Mouse (Mus musculus): ENCODE results near the gene Cd28.
"Not testable (repeated sequence)": the region's sequence is repeated elsewhere in the genome, so short reads cannot be mapped to it uniquely, and the experiment has no call there.

Cd28 gene

DNA sequence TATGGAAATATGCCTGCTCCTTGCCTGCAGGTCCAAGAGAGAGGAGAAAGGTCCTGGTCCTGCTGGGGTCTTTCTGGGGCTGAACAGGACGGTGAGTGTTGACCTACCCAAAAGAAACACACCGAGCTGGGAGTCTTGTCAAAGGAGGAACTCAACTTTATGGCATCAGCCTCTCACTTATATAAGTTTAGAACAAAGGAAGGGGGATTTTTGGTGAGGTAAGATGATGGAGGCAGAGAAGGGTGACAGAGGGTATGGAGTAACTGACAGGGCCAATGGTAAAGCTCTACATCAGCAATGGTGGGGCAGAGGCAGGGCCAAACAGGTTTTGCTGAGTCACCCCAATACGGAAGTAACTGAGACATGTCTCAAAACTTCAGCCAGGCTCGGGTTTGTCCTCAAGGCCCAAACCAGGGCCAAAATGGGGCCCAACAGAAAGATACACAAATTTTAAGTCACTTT, 84.6 kb downstream of the Cd28 start:
- DNase-seq (ENCODE audit: low spot score) = no peak

DNA sequence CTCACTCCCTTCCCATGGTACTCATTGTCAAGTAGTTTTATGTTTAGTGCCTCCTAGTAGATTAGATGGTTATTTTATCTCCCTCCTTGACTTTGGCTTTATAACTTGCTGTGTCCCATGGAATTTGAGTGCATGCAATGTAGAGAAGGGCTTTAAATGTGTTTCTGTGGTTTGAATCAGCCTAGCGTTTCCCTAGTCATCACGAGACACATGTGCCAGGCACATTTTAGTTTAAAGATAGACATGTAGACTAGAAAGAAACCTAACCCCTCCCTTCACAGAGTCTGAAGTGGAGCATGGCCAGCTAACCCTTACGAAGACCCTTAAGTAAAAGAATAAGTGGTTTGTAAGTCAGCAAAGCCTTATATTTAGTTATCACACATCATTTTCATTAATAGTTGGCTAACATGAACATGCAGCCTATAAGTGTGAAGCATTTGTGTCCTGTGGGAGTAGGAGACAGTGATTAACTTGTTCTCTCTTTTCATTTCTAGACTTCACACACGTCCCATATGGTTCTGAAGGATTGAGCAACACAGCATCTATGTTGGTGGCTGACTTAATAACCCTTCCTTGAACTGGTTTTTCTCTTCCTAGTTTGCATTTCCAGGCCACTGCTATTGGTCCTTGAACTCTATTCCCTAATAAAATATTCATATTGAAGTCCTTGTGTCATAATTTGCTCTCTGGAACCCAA, 86.7 kb downstream of the Cd28 start:
- DNase-seq (ENCODE audit: low spot score) = no peak

DNA sequence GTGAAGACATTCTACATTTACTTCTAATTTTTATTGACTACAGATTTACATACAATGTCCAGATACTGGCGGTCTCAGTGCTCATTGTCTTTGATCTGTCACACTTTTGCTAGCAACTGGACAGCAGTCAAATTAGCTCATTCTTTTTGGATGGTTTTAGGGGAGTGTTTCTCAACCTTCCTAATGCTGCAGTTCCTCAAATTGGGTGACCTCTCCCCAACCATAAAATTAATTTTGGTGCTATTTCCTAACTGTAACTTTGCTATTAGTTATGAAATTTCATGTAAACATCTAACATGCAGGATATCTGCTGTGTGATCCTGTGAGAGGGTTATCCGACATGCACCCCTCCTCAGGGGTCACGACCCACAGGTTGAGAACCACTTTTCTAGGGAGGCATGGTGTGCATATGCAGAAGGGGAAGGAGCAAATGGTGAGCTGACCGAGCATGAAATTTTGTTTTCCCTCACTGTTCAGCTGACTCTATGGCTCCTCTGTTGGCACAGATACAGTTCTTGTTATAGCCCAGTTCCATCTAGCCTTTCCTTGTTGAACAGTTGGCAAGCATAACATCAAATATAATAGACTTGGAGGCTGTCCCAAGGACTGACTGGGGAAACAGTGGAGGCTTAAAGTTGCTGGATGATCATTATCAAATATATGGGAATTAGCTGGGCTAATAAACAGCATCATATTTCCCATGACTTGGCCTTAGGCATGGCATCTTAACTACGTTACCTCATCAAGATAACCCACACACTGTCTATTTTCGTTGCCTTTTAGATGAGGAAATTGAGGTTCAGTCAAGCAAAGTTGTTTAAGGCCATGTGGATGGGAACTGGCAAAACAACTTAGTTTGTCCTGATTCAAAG, 87.5 kb downstream of the Cd28 start:
- no peak for DNase-seq (ENCODE audit: low spot score)

DNA sequence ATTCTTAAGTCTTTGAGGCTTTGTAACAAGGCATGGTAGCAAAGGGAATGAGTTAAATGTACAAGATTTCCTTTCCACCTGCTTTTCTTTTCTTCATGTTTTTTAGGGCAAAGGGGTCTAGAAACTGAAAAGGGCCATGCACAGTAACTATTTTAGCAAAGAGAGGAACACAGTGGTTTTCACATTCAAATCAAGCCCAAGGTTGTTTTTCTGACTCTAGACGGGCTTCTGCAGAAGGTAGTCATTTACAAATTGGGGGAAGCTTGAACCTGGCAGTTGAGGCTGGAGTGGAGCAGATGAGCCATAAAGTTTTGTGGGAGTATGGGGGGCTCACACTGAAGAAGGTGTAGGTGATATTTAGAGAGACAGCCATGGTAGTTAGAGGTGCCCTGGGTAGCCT, 88.6 kb downstream of the Cd28 start:
- no peak for DNase-seq (ENCODE audit: low spot score)

DNA sequence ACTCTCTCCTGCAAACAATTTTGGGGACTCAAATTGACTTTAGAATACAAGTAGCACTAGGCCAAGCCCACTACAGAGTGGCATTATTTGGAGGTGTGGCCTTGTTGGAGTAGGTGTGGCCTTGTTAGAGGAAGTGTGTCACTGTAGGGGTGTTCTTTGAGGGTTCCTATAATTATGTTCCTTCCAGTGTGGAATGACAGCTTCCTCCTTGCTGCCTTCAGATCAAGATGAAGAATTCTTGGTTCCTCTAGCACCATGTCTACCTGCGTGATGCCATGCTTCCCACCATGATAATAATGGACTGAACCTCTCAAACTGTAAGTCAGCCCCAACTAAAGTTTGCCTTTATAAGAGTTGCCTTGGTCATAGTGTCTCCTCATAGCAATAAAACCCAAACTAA, 91.1 kb downstream of the Cd28 start:
- no peak for DNase-seq (ENCODE audit: low spot score)

DNA sequence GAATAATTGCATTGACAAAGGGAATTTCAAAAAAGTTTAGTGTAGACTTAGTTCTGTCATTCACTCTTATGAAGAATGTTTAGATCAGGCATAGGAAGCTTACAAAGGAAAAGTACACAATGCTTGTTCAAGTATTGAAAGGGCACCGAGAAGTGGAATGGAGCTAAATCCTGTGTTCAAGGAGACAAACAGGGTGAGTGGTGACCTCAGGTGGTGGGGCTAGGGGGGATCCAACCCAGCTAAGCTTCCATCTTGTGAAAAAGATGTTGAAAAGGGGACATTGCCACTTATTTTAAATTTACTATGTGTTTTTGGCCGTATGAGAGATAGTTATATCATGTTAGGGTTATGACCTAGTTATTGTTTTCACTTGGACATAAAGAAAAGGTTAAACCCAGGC, 91.9 kb downstream of the Cd28 start:
- DNase-seq (ENCODE audit: low spot score) = no peak

DNA sequence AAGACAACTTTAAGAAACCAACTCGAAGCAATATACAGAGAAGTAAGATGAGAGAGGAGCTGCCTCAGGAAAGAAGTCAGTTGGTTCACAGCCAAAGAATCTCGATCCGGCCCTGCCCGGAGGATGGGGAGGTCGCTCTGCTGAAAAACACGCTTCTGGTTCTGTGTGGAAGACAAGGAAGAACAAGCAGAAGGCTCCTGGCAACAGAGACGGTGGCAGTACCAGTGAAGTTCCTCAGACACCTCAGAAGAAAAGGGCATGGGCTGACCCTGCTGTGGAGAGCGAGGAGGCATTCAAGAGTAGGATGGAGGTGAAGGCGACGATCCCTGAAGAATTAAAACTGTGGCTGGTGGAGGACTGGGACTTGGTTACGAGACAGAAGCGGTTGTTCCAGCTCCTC, 92.6 kb downstream of the Cd28 start:
- DNase-seq (ENCODE audit: low spot score) = no peak

DNA sequence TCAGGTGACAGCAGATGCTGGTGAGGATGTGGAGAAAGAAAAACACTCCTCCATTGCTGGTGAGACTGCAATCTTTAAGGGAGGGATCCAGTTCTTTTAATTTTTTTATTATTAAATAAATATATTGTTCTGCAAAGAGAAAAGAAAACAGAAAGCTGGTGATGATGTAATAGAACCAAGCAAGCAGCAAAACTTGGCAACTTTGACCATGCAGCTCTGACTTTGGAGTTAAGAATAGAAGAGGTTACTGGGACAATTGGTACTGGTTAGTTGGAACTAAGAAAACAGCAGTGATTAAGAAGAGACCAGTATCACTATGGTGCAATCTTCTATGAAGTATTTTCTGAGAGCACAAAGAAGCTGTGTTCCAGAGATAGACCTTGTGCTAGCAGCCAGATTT, 94.2 kb downstream of the Cd28 start:
- no peak for DNase-seq (ENCODE audit: low spot score)

DNA sequence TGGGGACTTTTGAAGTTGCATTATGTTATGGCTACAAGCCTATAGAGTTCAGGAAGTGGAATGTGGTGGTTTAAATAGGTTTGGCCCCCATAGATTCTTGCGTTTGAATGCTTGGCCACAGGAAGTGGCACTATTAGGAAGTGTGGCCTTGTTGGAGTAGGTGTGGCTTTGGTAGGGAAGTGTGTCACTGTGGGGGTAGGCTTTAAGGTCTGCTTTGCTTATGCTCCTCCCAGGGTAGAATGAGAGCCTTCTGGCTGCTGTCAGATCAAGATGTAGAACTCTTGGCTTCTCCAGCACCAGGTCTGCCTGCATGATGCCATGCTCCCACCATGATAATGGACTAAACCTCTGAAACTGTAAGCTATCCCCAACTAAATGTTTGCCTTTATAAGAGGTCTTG, 95.4 kb downstream of the Cd28 start:
- no peak for DNase-seq (ENCODE audit: low spot score)

DNA sequence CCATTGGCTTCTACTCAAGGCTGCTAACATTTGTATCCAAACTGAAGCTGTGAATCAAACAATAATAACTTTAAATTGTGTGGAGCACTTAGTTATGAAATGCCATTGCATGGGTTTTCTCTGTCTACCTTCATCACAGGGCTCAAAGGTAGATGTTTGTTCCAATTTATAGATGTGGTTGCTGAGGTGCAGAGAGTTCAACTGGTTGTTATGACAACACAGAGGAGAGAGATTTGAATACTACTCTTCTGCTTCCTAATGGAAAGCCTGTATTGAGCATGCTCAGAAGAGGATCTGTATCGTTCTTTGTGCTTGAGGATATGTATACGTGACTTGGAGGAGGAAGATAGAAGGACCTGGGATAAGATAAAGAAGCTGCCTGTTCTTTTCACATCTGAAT, 96.8 kb downstream of the Cd28 start:
- no peak for DNase-seq (ENCODE audit: low spot score)

DNA sequence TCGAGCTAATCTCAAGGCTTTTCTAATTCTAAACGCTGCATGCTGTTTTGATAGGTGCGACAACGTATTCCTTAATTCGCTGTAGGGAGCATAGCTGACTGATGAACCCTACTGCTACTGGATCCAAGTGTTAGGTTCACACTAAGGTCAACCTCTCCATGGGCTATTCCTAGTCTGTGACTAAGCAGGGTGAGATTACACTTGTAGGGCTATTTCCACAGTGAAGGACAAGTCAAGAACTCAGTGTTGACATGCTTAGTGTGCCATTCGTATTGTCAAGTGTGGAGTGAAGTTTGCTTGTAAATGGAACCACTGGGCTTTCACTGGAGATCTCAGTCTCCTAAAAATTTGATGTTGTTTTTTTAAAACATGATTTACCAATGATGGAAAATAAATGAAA, 99.3 kb downstream of the Cd28 start:
- DNase-seq (ENCODE audit: low spot score) = no peak

DNA sequence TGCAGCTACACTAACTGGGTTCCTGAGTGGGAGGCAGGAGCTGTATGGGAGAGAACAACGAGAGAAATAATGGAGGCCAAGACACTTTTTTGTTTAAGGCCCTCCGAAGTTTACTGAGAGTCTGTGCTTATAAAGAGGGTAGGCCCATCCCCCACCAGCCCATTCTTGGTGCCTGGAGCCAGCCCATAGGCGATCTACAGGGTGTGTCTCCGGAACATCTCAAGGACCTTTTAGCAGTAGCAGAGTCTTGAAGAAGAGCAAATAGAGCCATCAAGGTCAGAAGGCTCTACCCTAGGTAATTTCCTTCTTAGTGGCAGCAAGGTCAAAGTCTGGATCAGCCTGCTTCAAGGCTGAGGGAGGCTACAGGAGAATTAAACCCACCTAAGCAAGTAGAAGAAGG, 101.9 kb downstream of the Cd28 start:
- DNase-seq (ENCODE audit: low spot score) = not testable (repeated sequence)

DNA sequence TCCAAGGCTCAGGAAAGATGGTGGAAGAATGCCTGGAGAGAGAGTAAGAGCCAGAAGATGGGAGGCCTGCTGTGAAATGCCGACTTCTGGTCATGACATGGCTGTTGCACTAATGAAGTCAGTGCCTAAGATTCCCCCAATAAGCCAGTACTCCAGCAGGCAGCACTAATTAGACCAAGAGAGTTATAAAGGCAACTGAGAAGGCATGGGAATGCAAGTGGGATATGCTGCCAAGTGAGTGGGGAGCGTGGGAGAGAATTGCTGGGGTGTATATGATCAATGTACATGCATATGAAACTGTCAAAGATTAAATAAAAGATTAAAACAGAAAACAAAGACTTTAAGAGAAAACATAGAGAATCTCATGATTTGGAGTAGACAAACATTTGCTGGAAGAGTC, 103.4 kb downstream of the Cd28 start:
- no peak for DNase-seq (ENCODE audit: low spot score)

DNA sequence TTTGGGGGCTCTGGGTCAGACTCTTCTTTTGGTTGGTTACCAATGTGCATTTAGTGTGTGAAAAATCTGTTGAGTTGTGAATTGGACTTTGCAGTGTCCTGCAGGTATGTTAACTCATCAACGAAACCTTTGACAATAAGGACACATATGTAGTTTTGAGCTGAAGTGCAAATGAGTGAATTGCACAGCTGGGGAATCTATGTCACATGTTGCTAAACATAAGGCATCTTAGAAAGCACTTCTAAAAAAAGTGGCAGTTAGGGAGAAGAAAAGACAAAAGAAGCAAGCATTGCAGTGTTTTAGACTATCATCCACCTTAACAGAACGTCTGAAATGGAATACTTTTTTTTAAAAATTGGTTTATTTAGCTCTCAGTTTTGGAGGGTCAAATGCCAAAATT, 104.4 kb downstream of the Cd28 start:
- DNase-seq (ENCODE audit: low spot score) = no peak

DNA sequence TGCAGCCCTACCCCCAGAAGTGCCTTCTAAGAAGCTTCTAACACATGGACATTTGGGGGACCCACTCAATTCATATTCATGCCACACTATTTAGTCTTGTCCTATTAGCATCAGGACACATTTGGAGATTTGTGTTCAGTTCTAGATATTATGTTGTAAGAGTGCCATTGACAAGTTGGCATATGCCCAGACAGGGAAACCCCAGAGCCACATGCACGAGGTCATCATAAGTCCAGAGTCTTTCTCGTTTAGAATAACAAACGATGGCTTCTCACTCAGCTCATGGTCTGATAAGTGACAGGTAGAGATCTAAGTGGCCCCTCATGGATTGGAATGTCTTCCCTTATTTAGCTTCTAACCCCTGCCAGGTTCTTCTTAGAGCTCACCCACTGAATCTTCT, 105.0 kb downstream of the Cd28 start:
- no peak for DNase-seq (ENCODE audit: low spot score)
